Mouse (Mus musculus) thymus, adult 2 months (tissue): ENCODE measurements around the gene Hmmr.

ENCODE experiments used
- CTCF ChIP-seq: fragments of 200-500 bp; IDR thresholded peaks from 2 replicates; pipeline ENCODE4 v1.5.1; 2012; ENCODE audit warnings: mild to moderate bottlenecking, control low read depth, low read length, moderate library complexity, borderline replicate concordance; ENCODE audit not compliant: control insufficient read depth, poor library complexity, insufficient read depth; ENCODE audit errors: extremely low read depth
- POLR2A ChIP-seq: fragments of 200-500 bp; IDR thresholded peaks from 2 replicates; pipeline ENCODE4 v1.6.1; 2012; ENCODE audit warnings: mild to moderate bottlenecking, low read length, control low read depth, moderate library complexity; ENCODE audit not compliant: control insufficient read depth, poor library complexity, insufficient read depth; ENCODE audit errors: extremely low read depth

DNA sequence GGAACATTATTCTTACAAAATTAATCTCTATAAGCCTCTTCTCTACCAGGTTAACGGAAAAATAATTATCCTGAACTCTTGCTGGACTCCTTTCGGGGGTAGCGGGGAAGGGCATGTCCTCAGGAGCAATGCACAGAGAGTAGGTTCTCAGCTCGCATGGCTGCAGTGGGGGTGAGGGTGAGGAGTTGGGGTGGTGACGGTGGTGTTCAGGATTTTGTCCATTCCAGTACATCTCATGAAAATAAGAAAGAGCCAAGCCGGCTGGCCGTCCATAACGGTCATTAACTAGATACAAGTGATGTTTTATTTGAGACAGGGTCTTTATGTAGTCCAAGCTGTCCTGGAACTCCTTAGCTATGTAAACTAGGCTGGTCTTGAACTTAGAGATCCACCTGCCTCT is 22.7 kb upstream of the Hmmr start:
- no peak for TF ChIP-seq CTCF
- TF ChIP-seq POLR2A: no peak
